Comparison of ENCODE assay signal across 35 mouse cellular contexts in the genomic region with DNA sequence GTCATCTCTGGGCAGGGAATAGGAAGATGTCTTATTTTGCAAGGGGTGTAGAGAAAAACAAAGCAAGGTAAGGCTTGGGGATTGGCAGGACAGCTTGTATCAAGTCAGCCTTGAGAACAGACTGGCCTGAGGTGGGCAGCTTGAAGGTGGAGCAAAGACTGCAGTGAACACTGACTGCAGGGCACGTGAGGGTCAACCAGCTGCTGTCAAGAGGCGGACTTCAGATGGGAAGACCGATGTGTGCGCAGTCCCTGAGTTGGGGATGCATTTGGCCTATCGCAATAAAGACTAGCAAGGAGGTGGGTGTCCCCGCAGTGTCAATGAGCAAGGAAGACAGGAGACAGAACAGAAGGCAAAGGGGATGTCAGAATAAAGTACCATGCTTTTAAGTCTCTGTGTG. TPM values are rescaled to one million over a fixed set of nuclear protein-coding genes. Genes with fewer than 3 reads are reported as not detected.
"Had no signal": no experiment of that assay in that cellular context is flagged by ENCODE, and none has a peak within 500 bp of the region (broad histone marks: within the 10 kb centered on the region; RNA-seq: fewer than 3 reads in every experiment).

No protein-coding gene starts in this region.

- ATAC-seq: forebrain, embryonic 13.5 days; forebrain, embryonic 14.5 days; forebrain, embryonic 15.5 days; forebrain, embryonic 16.5 days had no signal

- H3K4me2 ChIP-seq: embryonic facial prominence, embryonic 12.5 days; embryonic facial prominence, embryonic 13.5 days; embryonic facial prominence, embryonic 15.5 days; forebrain, embryonic 12.5 days; forebrain, embryonic 13.5 days; forebrain, embryonic 15.5 days had no signal

- H3K36me3 ChIP-seq: embryonic facial prominence, embryonic 10.5 days; embryonic facial prominence, embryonic 12.5 days; embryonic facial prominence, embryonic 13.5 days; embryonic facial prominence, embryonic 15.5 days; forebrain, embryonic 12.5 days; forebrain, embryonic 15.5 days had no signal

- DNase-seq: cerebellum, adult 18-20 months; cerebellum, adult 2 months; cerebellum, adult 8-10 months; cerebellum, adult 9-10 months; cerebellum, adult 9-11 months; cerebellum, postnatal 10 days; cerebellum, postnatal 14 days; cerebellum, postnatal 25 days; cerebellum, postnatal 36 days; embryo, embryonic 11 days; gastrocnemius, adult 2 months; gastrocnemius, postnatal 10 days; gastrocnemius, postnatal 14 days; gastrocnemius, postnatal 25 days; gastrocnemius, postnatal 36 days; heart, adult 18-20 months; heart, adult 2 months had no signal

- H3K9ac ChIP-seq: embryonic facial prominence, embryonic 12.5 days; embryonic facial prominence, embryonic 13.5 days; embryonic facial prominence, embryonic 15.5 days; forebrain, embryonic 12.5 days; forebrain, embryonic 13.5 days; forebrain, embryonic 15.5 days had no signal

- H3K4me3 ChIP-seq: embryonic facial prominence, embryonic 10.5 days; embryonic facial prominence, embryonic 12.5 days; embryonic facial prominence, embryonic 13.5 days; embryonic facial prominence, embryonic 15.5 days; erythroblast, embryonic 14.5 days; forebrain, embryonic 12.5 days; forebrain, embryonic 13.5 days; forebrain, embryonic 15.5 days; gastrocnemius, adult 2 months; heart, adult 2 months had no signal

- H3K27me3 ChIP-seq: forebrain, embryonic 15.5 days had no signal

- H3K9me3 ChIP-seq: embryonic facial prominence, embryonic 10.5 days; embryonic facial prominence, embryonic 12.5 days; embryonic facial prominence, embryonic 13.5 days; embryonic facial prominence, embryonic 15.5 days; forebrain, embryonic 12.5 days; forebrain, embryonic 13.5 days; forebrain, embryonic 15.5 days had no signal

- H3K27ac ChIP-seq: embryonic facial prominence, embryonic 10.5 days; embryonic facial prominence, embryonic 12.5 days; embryonic facial prominence, embryonic 13.5 days; embryonic facial prominence, embryonic 15.5 days; forebrain, embryonic 12.5 days; forebrain, embryonic 13.5 days; forebrain, embryonic 15.5 days; gastrocnemius, adult 2 months; heart, adult 2 months had no signal

RNA-seq across cellular contexts. Expression of a gene that starts 14.6 kb away (rescaled TPM):
- total RNA-seq: common myeloid progenitor, adult 5-6 weeks; gastrocnemius, adult 2 months; gastrocnemius, postnatal 14 days; gastrocnemius, postnatal 25 days; granulocyte monocyte progenitor cell, adult 5-6 weeks; heart, adult 18-20 months; heart, adult 2 months had no signal
- polyA plus RNA-seq: cerebellum, adult 2 months; cortical plate, adult 2 months; embryonic facial prominence, embryonic 13.5 days; embryonic facial prominence, embryonic 15.5 days; erythroblast, embryonic 14.5 days; forebrain, embryonic 11.5 days; forebrain, embryonic 12.5 days; forebrain, embryonic 13.5 days; forebrain, embryonic 14.5 days; forebrain, embryonic 15.5 days; frontal cortex, adult 2 months had no signal

RNA-seq across cellular contexts. Expression of a gene that starts 32.9 kb away (rescaled TPM):
- total RNA-seq: common myeloid progenitor, adult 5-6 weeks; gastrocnemius, adult 2 months; gastrocnemius, postnatal 14 days; gastrocnemius, postnatal 25 days; granulocyte monocyte progenitor cell, adult 5-6 weeks; heart, adult 18-20 months; heart, adult 2 months; heart, adult 8-10 months had no signal
- polyA plus RNA-seq: cortical plate, adult 2 months; embryonic facial prominence, embryonic 10.5 days; embryonic facial prominence, embryonic 11.5 days; embryonic facial prominence, embryonic 13.5 days; embryonic facial prominence, embryonic 14.5 days; forebrain, embryonic 11.5 days; forebrain, embryonic 12.5 days; forebrain, embryonic 13.5 days; forebrain, embryonic 14.5 days; forebrain, embryonic 15.5 days; heart, adult 2 months had no signal

RNA-seq across cellular contexts. Expression of a gene that starts 56.7 kb away (rescaled TPM):
- total RNA-seq: common myeloid progenitor, adult 5-6 weeks; gastrocnemius, adult 2 months; gastrocnemius, postnatal 14 days; gastrocnemius, postnatal 25 days; granulocyte monocyte progenitor cell, adult 5-6 weeks; heart, adult 18-20 months; heart, adult 2 months; heart, adult 8-10 months had no signal
- polyA plus RNA-seq: cortical plate, adult 2 months; embryonic facial prominence, embryonic 10.5 days; embryonic facial prominence, embryonic 13.5 days; forebrain, embryonic 11.5 days; forebrain, embryonic 12.5 days; forebrain, embryonic 13.5 days; forebrain, embryonic 14.5 days; forebrain, embryonic 15.5 days; frontal cortex, adult 2 months; heart, adult 2 months had no signal
